Mouse (Mus musculus) MEL (cell line): Measurements from ENCODE around the gene Olfr980. TPM values are rescaled to one million over a fixed set of nuclear protein-coding genes. Genes with fewer than 3 reads are reported as not detected.

Experiments used
- polyA plus RNA-seq, 2 experiments: library from polyadenylated mRNA; stranded (reverse) in 1 of 2; unstranded in 1 of 2; fragments of >175 nt in 1 of 2; fragments of >200 nt in 1 of 2; gene quantifications; 2 replicates each; pipeline versions ENCODE4 v1.2.1 to v1.2.4; 2012; ENCODE audit warnings: low replicate concordance in 2 of 2, low read depth in 1 of 2; ENCODE audit not compliant: insufficient read length in 2 of 2, insufficient read depth in 1 of 2, missing spikeins in 1 of 2
- total RNA-seq: library from RNA; depleted of rRNA; stranded (reverse); fragments of 300-350 nt; gene quantifications from 2 replicates; pipeline ENCODE4 v1.2.3, GENCODE M21; 2012; rRNA removed

The Olfr980 gene
- total and polyA plus RNA-seq, 3 experiments, result not detected

Other genes starting within 250 kb of the Olfr980 start
- not detected in 2 replicates for gene Olfr968, start 226.3 kb downstream of the Olfr980 start, total RNA-seq
- gene Olfr968, start 226.3 kb downstream of the Olfr980 start, polyA plus RNA-seq, result not detected
- not detected in 2 replicates for gene Olfr969, start 218.6 kb downstream of the Olfr980 start, total RNA-seq
- not detected for gene Olfr969, start 218.6 kb downstream of the Olfr980 start, polyA plus RNA-seq
- not detected in 2 replicates for gene Olfr970, start 200.7 kb downstream of the Olfr980 start, total RNA-seq
- gene Olfr970, start 200.7 kb downstream of the Olfr980 start, polyA plus RNA-seq, result not detected
- not detected in 2 replicates for gene Olfr971, start 172.7 kb downstream of the Olfr980 start, total RNA-seq
- gene Olfr971, start 172.7 kb downstream of the Olfr980 start, polyA plus RNA-seq, result not detected
- not detected in 2 replicates for gene Olfr972, start 143.2 kb downstream of the Olfr980 start, total RNA-seq
- not detected for gene Olfr972, start 143.2 kb downstream of the Olfr980 start, polyA plus RNA-seq
- gene Olfr229, start 102.2 kb downstream of the Olfr980 start, total RNA-seq, result not detected in 2 replicates
- not detected for gene Olfr229, start 102.2 kb downstream of the Olfr980 start, polyA plus RNA-seq
- gene Olfr974, start 72.1 kb downstream of the Olfr980 start, total RNA-seq, result not detected in 2 replicates
- gene Olfr974, start 72.1 kb downstream of the Olfr980 start, polyA plus RNA-seq, result not detected
- gene Olfr975, start 57.5 kb downstream of the Olfr980 start, total RNA-seq, result not detected in 2 replicates
- not detected for gene Olfr975, start 57.5 kb downstream of the Olfr980 start, polyA plus RNA-seq
- gene Olfr976, start 48.4 kb downstream of the Olfr980 start, total RNA-seq, result not detected in 2 replicates
- not detected for gene Olfr976, start 48.4 kb downstream of the Olfr980 start, polyA plus RNA-seq
- gene Olfr978, start 17.5 kb downstream of the Olfr980 start, total RNA-seq, result not detected in 2 replicates
- not detected for gene Olfr978, start 17.5 kb downstream of the Olfr980 start, polyA plus RNA-seq
- not detected in 2 replicates for gene Olfr979, start 6.1 kb downstream of the Olfr980 start, total RNA-seq
- not detected for gene Olfr979, start 6.1 kb downstream of the Olfr980 start, polyA plus RNA-seq
- not detected in 2 replicates for gene Olfr981, start 11.9 kb upstream of the Olfr980 start, total RNA-seq
- not detected for gene Olfr981, start 11.9 kb upstream of the Olfr980 start, polyA plus RNA-seq
- gene Olfr982, start 64.2 kb upstream of the Olfr980 start, total RNA-seq, result not detected in 2 replicates
- gene Olfr982, start 64.2 kb upstream of the Olfr980 start, polyA plus RNA-seq, result under 1 TPM in 1 of 2 experiments, not detected in 1; 0.04 TPM
- not detected in 2 replicates for gene Olfr983, start 84.0 kb upstream of the Olfr980 start, total RNA-seq
- not detected for gene Olfr983, start 84.0 kb upstream of the Olfr980 start, polyA plus RNA-seq
- not detected in 2 replicates for gene Olfr984, start 104.6 kb upstream of the Olfr980 start, total RNA-seq
- gene Olfr984, start 104.6 kb upstream of the Olfr980 start, polyA plus RNA-seq, result not detected
- not detected in 2 replicates for gene Olfr985, start 120.6 kb upstream of the Olfr980 start, total RNA-seq
- gene Olfr985, start 120.6 kb upstream of the Olfr980 start, polyA plus RNA-seq, result not detected
- gene Tmem225, start 138.5 kb upstream of the Olfr980 start, total RNA-seq, result not detected in 2 replicates
- not detected for gene Tmem225, start 138.5 kb upstream of the Olfr980 start, polyA plus RNA-seq
- not detected in 2 replicates for gene Olfr986, start 171.3 kb upstream of the Olfr980 start, total RNA-seq
- gene Olfr986, start 171.3 kb upstream of the Olfr980 start, polyA plus RNA-seq, result not detected
- gene Zfp202, start 182.7 kb upstream of the Olfr980 start, total RNA-seq, result 1.9 and 2.7 TPM in 2 replicates
- gene Zfp202, start 182.7 kb upstream of the Olfr980 start, polyA plus RNA-seq, result 1 to 10 TPM in 1 of 2 experiments, not detected in 1; 2.8 TPM